In the genomic region with DNA sequence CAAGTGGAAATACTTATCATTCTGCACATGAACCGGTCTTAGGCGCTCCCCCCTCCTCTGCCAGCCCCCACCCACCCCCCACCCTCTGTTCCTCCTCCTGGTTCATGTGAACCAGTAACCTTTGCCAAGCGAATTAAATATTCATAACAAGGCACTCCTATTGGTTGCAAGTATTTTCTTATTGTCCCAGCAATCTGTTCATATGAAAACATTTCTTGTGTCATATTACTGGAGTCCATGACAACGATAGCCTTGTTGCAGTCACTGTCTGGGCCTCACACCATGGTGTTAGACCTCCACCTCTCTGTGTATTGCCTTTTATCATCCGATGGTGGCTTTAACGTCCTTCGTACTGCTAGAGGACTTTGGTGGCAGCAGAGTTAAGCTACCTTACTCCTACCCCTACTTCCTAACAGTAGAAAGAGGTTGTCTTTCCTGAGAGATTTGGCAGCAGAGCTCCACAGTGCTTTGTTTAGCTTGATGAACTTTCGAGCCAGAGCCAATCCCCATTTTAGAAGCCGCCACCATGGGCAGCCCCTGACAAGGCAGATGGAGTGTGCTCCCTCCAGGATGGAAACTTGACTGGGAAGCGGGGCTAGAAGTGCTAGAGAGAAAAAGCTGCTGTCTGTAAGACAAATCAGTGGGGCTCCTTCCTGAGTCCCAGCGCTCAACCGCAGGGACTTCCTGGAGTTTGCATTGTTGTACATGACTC, we compare ENCODE assay signal across 24 mouse cellular contexts. TPM values are rescaled to one million over a fixed set of nuclear protein-coding genes. Genes with fewer than 3 reads are reported as not detected.
A peak's percentile ranks its signal among the peaks of the same experiment; 100 is the strongest.
DNase-seq lines count a peak whose midpoint lies in the region; ATAC-seq and TF ChIP-seq lines count a peak whose summit lies in the region.
"Had no signal": no experiment of that assay in that cellular context is flagged by ENCODE, and none has a peak within 500 bp of the region (broad histone marks: within the 10 kb centered on the region; RNA-seq: fewer than 3 reads in every experiment).

No protein-coding gene starts in this region.

- H3K36me3 ChIP-seq in forebrain, embryonic 15.5 days = peaks cover 25% of the 10 kb centered on the region
- H3K36me3 ChIP-seq in forebrain, embryonic 10.5 days (replicated peaks) = peaks cover 57% of the 10 kb centered on the region
- H3K36me3 ChIP-seq in midbrain, postnatal 0 days (ENCODE audit: insufficient read depth, low read length) = peaks cover 22% of the 10 kb centered on the region
- peaks cover 58% of the 10 kb centered on the region for H3K36me3 ChIP-seq in midbrain, embryonic 10.5 days
- H3K36me3 ChIP-seq in forebrain, embryonic 16.5 days (ENCODE audit: control insufficient read depth, insufficient read depth) = peaks cover 8% of the 10 kb centered on the region

- H3K4me2 ChIP-seq in forebrain, embryonic 15.5 days (replicated peaks) = no peak overlapping the region
- H3K4me2 ChIP-seq in midbrain, postnatal 0 days (ENCODE audit: low read depth, low read length, poor library complexity, severe bottlenecking) = no peak overlapping the region
- no peak overlapping the region for H3K4me2 ChIP-seq in forebrain, embryonic 16.5 days (ENCODE audit: low read length)
- H3K4me2 ChIP-seq: embryonic facial prominence, embryonic 12.5 days; embryonic facial prominence, embryonic 15.5 days; heart, embryonic 12.5 days; heart, embryonic 15.5 days; hindbrain, embryonic 14.5 days had no signal

- no peak for TF ChIP-seq CTCF in midbrain, postnatal 0 days (IDR thresholded peaks at IDR 0.05)

- no peak overlapping the region for H3K4me3 ChIP-seq in forebrain, embryonic 15.5 days
- no peak overlapping the region for H3K4me3 ChIP-seq in forebrain, embryonic 10.5 days
- H3K4me3 ChIP-seq in midbrain, postnatal 0 days (ENCODE audit: low read depth, low read length) = no peak overlapping the region
- H3K4me3 ChIP-seq in midbrain, embryonic 10.5 days = no peak overlapping the region
- H3K4me3 ChIP-seq in forebrain, embryonic 16.5 days (replicated peaks; ENCODE audit: low read length) = no peak overlapping the region
- H3K4me3 ChIP-seq: embryonic facial prominence, embryonic 12.5 days; embryonic facial prominence, embryonic 15.5 days; heart, embryonic 12.5 days; heart, embryonic 15.5 days; hindbrain, embryonic 10.5 days had no signal

- H3K9me3 ChIP-seq in forebrain, embryonic 15.5 days = no peaks in the 10 kb centered on the region
- H3K9me3 ChIP-seq in forebrain, embryonic 10.5 days = no peaks in the 10 kb centered on the region
- H3K9me3 ChIP-seq in midbrain, postnatal 0 days (ENCODE audit: low read length) = no peaks in the 10 kb centered on the region
- no peaks in the 10 kb centered on the region for H3K9me3 ChIP-seq in midbrain, embryonic 10.5 days (replicated peaks)
- H3K9me3 ChIP-seq in forebrain, embryonic 16.5 days (ENCODE audit: control insufficient read depth, low read length) = no peaks in the 10 kb centered on the region
- H3K9me3 ChIP-seq: embryonic facial prominence, embryonic 12.5 days; embryonic facial prominence, embryonic 15.5 days; heart, embryonic 12.5 days; heart, embryonic 15.5 days; hindbrain, embryonic 10.5 days had no signal

- H3K9ac ChIP-seq in forebrain, embryonic 15.5 days (replicated peaks) = no peak overlapping the region
- H3K9ac ChIP-seq in midbrain, postnatal 0 days (replicated peaks; ENCODE audit: low read length, poor library complexity, severe bottlenecking) = no peak overlapping the region
- H3K9ac ChIP-seq in forebrain, embryonic 16.5 days (replicated peaks; ENCODE audit: low read depth, low read length) = no peak overlapping the region
- H3K9ac ChIP-seq: embryonic facial prominence, embryonic 12.5 days; embryonic facial prominence, embryonic 15.5 days; heart, embryonic 12.5 days; heart, embryonic 15.5 days; hindbrain, embryonic 14.5 days had no signal

- no peaks in the 10 kb centered on the region for H3K27me3 ChIP-seq in forebrain, embryonic 15.5 days
- no peaks in the 10 kb centered on the region for H3K27me3 ChIP-seq in forebrain, embryonic 10.5 days (ENCODE audit: poor library complexity, severe bottlenecking)
- no peaks in the 10 kb centered on the region for H3K27me3 ChIP-seq in midbrain, postnatal 0 days (ENCODE audit: insufficient read depth, low read length)
- no peaks in the 10 kb centered on the region for H3K27me3 ChIP-seq in midbrain, embryonic 10.5 days (ENCODE audit: low read depth, poor library complexity, severe bottlenecking)
- no peaks in the 10 kb centered on the region for H3K27me3 ChIP-seq in forebrain, embryonic 16.5 days (replicated peaks; ENCODE audit: control insufficient read depth, insufficient read depth, low read length)
- H3K27me3 ChIP-seq: embryonic facial prominence, embryonic 12.5 days; embryonic facial prominence, embryonic 15.5 days; heart, embryonic 12.5 days; heart, embryonic 15.5 days had no signal

- WGBS in forebrain, embryonic 15.5 days = 86% methylated on average over 12 of the region's 12 CpGs
- 91% methylated on average over 12 of the region's 12 CpGs for WGBS in forebrain, embryonic 10.5 days
- 91% methylated on average over 12 of the region's 12 CpGs for WGBS in midbrain, postnatal 0 days
- whole genome bisulfite sequencing in midbrain, embryonic 10.5 days = 96% methylated on average over 12 of the region's 12 CpGs
- 87% methylated on average over 12 of the region's 12 CpGs for WGBS in forebrain, embryonic 16.5 days

- H3K4me1 ChIP-seq in forebrain, embryonic 15.5 days = no peaks in the 10 kb centered on the region
- H3K4me1 ChIP-seq in forebrain, embryonic 10.5 days = no peaks in the 10 kb centered on the region
- H3K4me1 ChIP-seq in midbrain, postnatal 0 days (ENCODE audit: insufficient read depth, low read length) = no peaks in the 10 kb centered on the region
- H3K4me1 ChIP-seq in midbrain, embryonic 10.5 days = no peaks in the 10 kb centered on the region
- no peaks in the 10 kb centered on the region for H3K4me1 ChIP-seq in forebrain, embryonic 16.5 days (replicated peaks; ENCODE audit: control insufficient read depth, insufficient read depth, low read length)
- H3K4me1 ChIP-seq: embryonic facial prominence, embryonic 12.5 days; embryonic facial prominence, embryonic 15.5 days; heart, embryonic 12.5 days; heart, embryonic 15.5 days; hindbrain, embryonic 10.5 days had no signal

- 0 out of 2 replicates have a peak, but pooled peaks have one; percentile 29 for ATAC-seq in forebrain, embryonic 15.5 days (replicated peaks)
- no peak for ATAC-seq in midbrain, postnatal 0 days (ENCODE audit: low FRiP score)
- ATAC-seq in forebrain, embryonic 16.5 days = peak; percentile 67
- ATAC-seq in megakaryocyte progenitor cell, adult 5-6 weeks (replicated peaks; ENCODE audit: poor library complexity) = no peak
- ATAC-seq: intestine, postnatal 0 days had no signal

- no peak overlapping the region for H3K27ac ChIP-seq in forebrain, embryonic 15.5 days (replicated peaks)
- H3K27ac ChIP-seq in forebrain, embryonic 10.5 days = no peak overlapping the region
- no peak overlapping the region for H3K27ac ChIP-seq in midbrain, postnatal 0 days (ENCODE audit: low read depth, low read length)
- no peak overlapping the region for H3K27ac ChIP-seq in midbrain, embryonic 10.5 days (replicated peaks)
- no peak overlapping the region for H3K27ac ChIP-seq in forebrain, embryonic 16.5 days (ENCODE audit: low read length)
- H3K27ac ChIP-seq: embryonic facial prominence, embryonic 12.5 days; embryonic facial prominence, embryonic 15.5 days; heart, embryonic 15.5 days; hindbrain, embryonic 10.5 days; hindbrain, embryonic 14.5 days had no signal

- no peak for DNase-seq in forebrain, embryonic 10.5 days (ENCODE audit: extremely low spot score, low spot score)
- peak; percentile 38 for DNase-seq in midbrain, postnatal 0 days (ENCODE audit: low spot score)
- no peak for DNase-seq in midbrain, embryonic 10.5 days (ENCODE audit: low spot score)
- DNase-seq: adrenal gland, postnatal 10 days; adrenal gland, postnatal 36 days; cerebellum, adult 11 months; cerebellum, adult 2 months; cerebellum, adult 9-11 months; cerebellum, postnatal 25 days; gastrocnemius, postnatal 10 days; gastrocnemius, postnatal 36 days; heart, postnatal 10 days; heart, postnatal 36 days; kidney, adult 8-10 months had no signal

RNA-seq across cellular contexts. Expression of a gene that starts 24.2 kb away (rescaled TPM):
- polyA plus RNA-seq in forebrain, embryonic 15.5 days (2015; fragmentation: Nextera tagmentation; extraction: Ambion mirVana) = 15.5 and 16.7 TPM in 2 replicates
- 21.5 and 22.1 TPM in 2 replicates for polyA plus RNA-seq in forebrain, embryonic 10.5 days (2016; fragmentation: Nextera tagmentation; extraction: Ambion mirVana)
- 10.7 and 12.7 TPM in 2 replicates for total RNA-seq in midbrain, postnatal 0 days (2014; rRNA removed)
- 6.8 and 7.3 TPM in 2 replicates for polyA plus RNA-seq in midbrain, postnatal 0 days (2015; fragmentation: Nextera tagmentation; extraction: Ambion mirVana)
- polyA plus RNA-seq in midbrain, embryonic 10.5 days (2016; fragmentation: Nextera tagmentation; extraction: Ambion mirVana) = 16.7 and 18.1 TPM in 2 replicates
- 12.3 and 15.3 TPM in 2 replicates for polyA plus RNA-seq in forebrain, embryonic 16.5 days (2015; fragmentation: Nextera tagmentation; extraction: Ambion mirVana)
- 28.1 and 30.2 TPM in 2 replicates for total RNA-seq in megakaryocyte progenitor cell, adult 5-6 weeks (2015)
- 23.8 and 27.2 TPM in 2 replicates for total RNA-seq in megakaryocyte progenitor cell, adult 5-6 weeks (2017)

RNA-seq across cellular contexts. Expression of a gene that starts 34.4 kb away (rescaled TPM):
- polyA plus RNA-seq in forebrain, embryonic 15.5 days (2015; fragmentation: Nextera tagmentation; extraction: Ambion mirVana) = 110 and 111 TPM in 2 replicates
- 116 and 118 TPM in 2 replicates for polyA plus RNA-seq in forebrain, embryonic 10.5 days (2016; fragmentation: Nextera tagmentation; extraction: Ambion mirVana)
- total RNA-seq in midbrain, postnatal 0 days (2014; rRNA removed) = 66.4 and 71.1 TPM in 2 replicates
- 72.3 and 74.4 TPM in 2 replicates for polyA plus RNA-seq in midbrain, postnatal 0 days (2015; fragmentation: Nextera tagmentation; extraction: Ambion mirVana)
- polyA plus RNA-seq in midbrain, embryonic 10.5 days (2016; fragmentation: Nextera tagmentation; extraction: Ambion mirVana) = 106 and 120 TPM in 2 replicates
- polyA plus RNA-seq in forebrain, embryonic 16.5 days (2015; fragmentation: Nextera tagmentation; extraction: Ambion mirVana) = 114 and 118 TPM in 2 replicates
- 52.5 and 71.3 TPM in 2 replicates for total RNA-seq in megakaryocyte progenitor cell, adult 5-6 weeks (2015)
- 57.8 and 83.8 TPM in 2 replicates for total RNA-seq in megakaryocyte progenitor cell, adult 5-6 weeks (2017)

RNA-seq across cellular contexts. Expression of a gene that starts 58.1 kb away (rescaled TPM):
- polyA plus RNA-seq in forebrain, embryonic 15.5 days (2015; fragmentation: Nextera tagmentation; extraction: Ambion mirVana) = 5.4 and 5.8 TPM in 2 replicates
- 14.2 and 14.8 TPM in 2 replicates for polyA plus RNA-seq in forebrain, embryonic 10.5 days (2016; fragmentation: Nextera tagmentation; extraction: Ambion mirVana)
- total RNA-seq in midbrain, postnatal 0 days (2014; rRNA removed) = 2.7 and 3.7 TPM in 2 replicates
- 1.3 and 1.6 TPM in 2 replicates for polyA plus RNA-seq in midbrain, postnatal 0 days (2015; fragmentation: Nextera tagmentation; extraction: Ambion mirVana)
- polyA plus RNA-seq in midbrain, embryonic 10.5 days (2016; fragmentation: Nextera tagmentation; extraction: Ambion mirVana) = 13.3 and 15.7 TPM in 2 replicates
- polyA plus RNA-seq in forebrain, embryonic 16.5 days (2015; fragmentation: Nextera tagmentation; extraction: Ambion mirVana) = 5.4 and 6.2 TPM in 2 replicates
- total RNA-seq in megakaryocyte progenitor cell, adult 5-6 weeks (2015) = 29.2 and 31.6 TPM in 2 replicates
- 20.8 and 30.2 TPM in 2 replicates for total RNA-seq in megakaryocyte progenitor cell, adult 5-6 weeks (2017)

Comparison
In these comparisons a context has a peak if more than half of its experiments do, and no peak if none do; other contexts are left out.
1. ATAC-seq: peak in forebrain, embryonic 15.5 days (single experiment) and forebrain, embryonic 16.5 days (single experiment); none in midbrain, postnatal 0 days (single experiment) and megakaryocyte progenitor cell, adult 5-6 weeks (single experiment).